Mouse (Mus musculus) ES-E14 (cell line): ENCODE results near the gene Mad2l1bp.

Experiments
- HCFC1 ChIP-seq: IDR thresholded peaks from 2 replicates; pipeline ENCODE4 v1.6.1; 2012; ENCODE audit warnings: low read length, inconsistent platforms, borderline replicate concordance; ENCODE audit not compliant: insufficient read depth
- MAFK ChIP-seq: IDR thresholded peaks from 2 replicates; pipeline ENCODE4 v1.6.1; 2014; ENCODE audit warnings: mild to moderate bottlenecking, low read depth, low read length, inconsistent platforms; ENCODE audit not compliant: insufficient read depth
- ZC3H11A ChIP-seq: IDR thresholded peaks from 2 replicates; pipeline ENCODE4 v1.6.1; 2012; ENCODE audit warnings: low read depth, mild to moderate bottlenecking, inconsistent platforms, low read length, borderline replicate concordance
- ZNF384 ChIP-seq: IDR thresholded peaks from 2 replicates; pipeline ENCODE4 v1.6.1; 2012; ENCODE audit warnings: low read depth, low read length, inconsistent platforms

GRCm38 (mm10) chr17:46166270-46166669, 12.9 kb upstream of the Mad2l1bp start:
- TF ChIP-seq MAFK (no peak), ZC3H11A (no peak), HCFC1 (no peak), ZNF384 (no peak)
